Mouse (Mus musculus): ENCODE measurements at regions not wholly inside any gene's neighbourhood (a gene's known extent, or its start where the extent isn't known, plus 50 kb on each side); places are given as distances from the start of the nearest gene placed in this dataset.
A peak's percentile ranks its signal among the peaks of the same experiment; 100 is the strongest.
"Not testable (repeated sequence)": the region's sequence is repeated elsewhere in the genome, so short reads cannot be mapped to it uniquely, and the experiment has no call there.

- DNase-seq: no peak
Measured at GRCm38 (mm10) chr12:54516463-54516862, 139.9 kb downstream of the Sptssa start.

- not testable (repeated sequence) for DNase-seq
Measured at GRCm38 (mm10) chr12:54516039-54516438, 140.3 kb downstream of the Sptssa start.

GRCm38 (mm10) chr12:54509903-54510302 is 146.5 kb downstream of the Sptssa start:
- no peak for DNase-seq

GRCm38 (mm10) chr12:54502775-54503174 is 153.6 kb downstream of the Sptssa start:
- no peak for DNase-seq

GRCm38 (mm10) chr12:54499963-54500362 is 156.4 kb downstream of the Sptssa start:
- no peak for DNase-seq

- DNase-seq: no peak
Measured at GRCm38 (mm10) chr12:54495701-54496374, 160.5 kb downstream of the Sptssa start.

GRCm38 (mm10) chr12:54494756-54495375 is 161.5 kb downstream of the Sptssa start:
- no peak for DNase-seq

- peak; percentile 7 for DNase-seq
Measured at GRCm38 (mm10) chr12:54492737-54493136, 163.6 kb downstream of the Sptssa start.

- DNase-seq: no peak
Measured at GRCm38 (mm10) chr12:54490460-54490859, 165.9 kb downstream of the Sptssa start.

- DNase-seq: peak; percentile 34
Measured at GRCm38 (mm10) chr12:54489675-54490074, 166.7 kb downstream of the Sptssa start.

GRCm38 (mm10) chr12:54487689-54488088 is 168.7 kb downstream of the Sptssa start:
- no peak for DNase-seq

GRCm38 (mm10) chr12:54482020-54482419 is 174.4 kb downstream of the Sptssa start:
- DNase-seq: no peak

- DNase-seq: no peak
Measured at GRCm38 (mm10) chr12:54479841-54480240, 176.5 kb downstream of the Sptssa start.

- DNase-seq: no peak
Measured at GRCm38 (mm10) chr12:54472881-54473280, 183.5 kb downstream of the Sptssa start.

GRCm38 (mm10) chr12:54472407-54472806 is 184.0 kb downstream of the Sptssa start:
- no peak for DNase-seq

- no peak for DNase-seq
Measured at GRCm38 (mm10) chr12:54467635-54468034, 188.7 kb downstream of the Sptssa start.

- no peak for DNase-seq
Measured at GRCm38 (mm10) chr12:54463806-54464205, 192.6 kb downstream of the Sptssa start.

- no peak for DNase-seq
Measured at GRCm38 (mm10) chr12:54461411-54461810, 195.0 kb downstream of the Sptssa start.

- no peak for DNase-seq
Measured at GRCm38 (mm10) chr12:54460135-54460523, 196.2 kb downstream of the Sptssa start.

- no peak for DNase-seq
Measured at GRCm38 (mm10) chr12:54459462-54460134, 196.8 kb downstream of the Sptssa start.

- no peak for DNase-seq
Measured at GRCm38 (mm10) chr12:54456731-54457130, 199.6 kb downstream of the Sptssa start.

GRCm38 (mm10) chr12:54454606-54455005 is 201.8 kb downstream of the Sptssa start:
- no peak for DNase-seq

GRCm38 (mm10) chr12:54453343-54453742 is 203.0 kb downstream of the Sptssa start:
- no peak for DNase-seq

GRCm38 (mm10) chr12:54450369-54450768 is 206.0 kb downstream of the Sptssa start:
- no peak for DNase-seq

Measured in cerebellum, adult 8-10 months (tissue).